Mouse (Mus musculus) forebrain, postnatal 0 days (tissue): Measurements from ENCODE around the gene Chn1. TPM values are rescaled to one million over a fixed set of nuclear protein-coding genes. Genes with fewer than 3 reads are reported as not detected.

Experiments used
- ATAC-seq: fragments of 200-750 bp; cut with Nextera tagmentation; 2 replicates; pipeline ENCODE4 v1.8.0; 2017; ENCODE audit warnings: mild to moderate bottlenecking, moderate library complexity
- DNase-seq: peaks from one replicate; pipeline ENCODE4 v3.0.0-alpha.2; 2015
- H3K27ac ChIP-seq: fragments of 300-500 bp; sonication (generic); 2 replicates; pipeline ENCODE4 v1.5.1; 2014; ENCODE audit warnings: low read depth, mild to moderate bottlenecking, antibody characterized with exemption, low read length, moderate library complexity, mixed read lengths
- H3K27me3 ChIP-seq: fragments of 300-500 bp; sonication (generic); 2 replicates; pipeline ENCODE4 v1.6.1; 2014; ENCODE audit warnings: mild to moderate bottlenecking, low read length, mixed read lengths; ENCODE audit not compliant: insufficient read depth
- H3K36me3 ChIP-seq: fragments of 300-500 bp; sonication (generic); 2 replicates; pipeline ENCODE4 v1.6.1; 2014; ENCODE audit warnings: mild to moderate bottlenecking, moderate library complexity; ENCODE audit not compliant: insufficient read depth
- H3K4me1 ChIP-seq: fragments of 300-500 bp; sonication (generic); 2 replicates; pipeline ENCODE4 v1.6.1; 2014; ENCODE audit warnings: antibody characterized with exemption; ENCODE audit not compliant: insufficient read depth
- H3K4me2 ChIP-seq: fragments of 300-500 bp; sonication (generic); 2 replicates; pipeline ENCODE4 v1.6.1; 2014; ENCODE audit warnings: low read depth, mild to moderate bottlenecking, moderate library complexity
- H3K4me3 ChIP-seq: fragments of 300-500 bp; sonication (generic); 2 replicates; pipeline ENCODE4 v1.5.1; 2014; ENCODE audit warnings: low read depth, low read length, mixed read lengths
- H3K9ac ChIP-seq: fragments of 300-500 bp; sonication (generic); 2 replicates; pipeline ENCODE4 v1.6.1; 2014; ENCODE audit warnings: mild to moderate bottlenecking
- H3K9me3 ChIP-seq: fragments of 300-500 bp; sonication (generic); 2 replicates; pipeline ENCODE4 v1.6.1; 2016; ENCODE audit warnings: low read length
- CTCF ChIP-seq: sonication (generic); IDR thresholded peaks from 2 replicates; pipeline ENCODE4 v1.5.1; 2016; ENCODE audit warnings: antibody characterized with exemption, control low read depth, low read depth
- WGBS: fragments of 180-500 bp; shearing (Covaris S2); extraction: QIAGEN DNeasy Blood & Tissue Kit; methylation state at CpG from one replicate; pipeline ENCODE4 v1.1.7; 2014; 5-methylcytosine and 5-hydroxymethylcytosine counted together
- polyA plus RNA-seq: library from polyadenylated mRNA; unstranded; fragments of >200 nt; fragmentation: Nextera tagmentation; extraction: Ambion mirVana; gene quantifications from 2 replicates; pipeline ENCODE4 v1.2.1, GENCODE M21; 2015
- total RNA-seq: library from RNA; depleted of rRNA; stranded (reverse); fragments of >200 nt; gene quantifications from 2 replicates; pipeline ENCODE4 v1.2.3, GENCODE M21; 2014

Chn1 gene
- total and polyA plus RNA-seq, 2 experiments from 2014 or later = 102 to 136 TPM

- Histone ChIP-seq H3K27ac (peak overlapping the region; percentile 80; the same call in 1 of the 2 replicates), H3K27me3 (no peaks in the 10 kb centered on the region), H3K9me3 (no peaks in the 10 kb centered on the region), H3K4me3 (no peak overlapping the region), H3K9ac (no peak overlapping the region), H3K4me2 (no peak overlapping the region), H3K36me3 (no peaks in the 10 kb centered on the region), H3K4me1 (0 out of 2 replicates have a peak, but pooled peaks cover 7% of the 10 kb centered on the region)
- no peak for ATAC-seq
- DNase-seq = no peak
- TF ChIP-seq CTCF = no peak
- WGBS = 83% methylated on average over 4 of the region's 4 CpGs
Observed at GRCm38 (mm10) chr2:73573556-73573955, 201.6 kb downstream of the Chn1 start.

GRCm38 (mm10) chr2:73572539-73573372 is 202.4 kb downstream of the Chn1 start:
- H3K4me2 ChIP-seq = peak overlapping the region; percentile 42
- no peaks in the 10 kb centered on the region for H3K36me3 ChIP-seq
- TF ChIP-seq CTCF = peak; percentile 97
- peak overlapping the region; percentile 80 for H3K27ac ChIP-seq
- 0 out of 2 replicates have a peak overlapping the region, but pooled peaks have one; percentile 10 for H3K9ac ChIP-seq
- no peaks in the 10 kb centered on the region for H3K9me3 ChIP-seq
- ATAC-seq = peak; percentile 96
- DNase-seq = peak; percentile 97
- WGBS = 12% methylated on average over 23 of the region's 23 CpGs
- peak overlapping the region; percentile 23 for H3K4me3 ChIP-seq
- 0 out of 2 replicates have a peak, but pooled peaks cover 7% of the 10 kb centered on the region for H3K4me1 ChIP-seq
- no peaks in the 10 kb centered on the region for H3K27me3 ChIP-seq

- DNase-seq (no peak), ATAC-seq (no peak)
- Histone ChIP-seq H3K9me3 (no peaks in the 10 kb centered on the region), H3K27me3 (no peaks in the 10 kb centered on the region), H3K4me3 (no peak overlapping the region), H3K4me2 (no peak overlapping the region), H3K4me1 (0 out of 2 replicates have a peak, but pooled peaks cover 7% of the 10 kb centered on the region), H3K27ac (no peak overlapping the region), H3K36me3 (no peaks in the 10 kb centered on the region), H3K9ac (no peak overlapping the region)
- no peak for TF ChIP-seq CTCF
- WGBS = 70% methylated on average over 6 of the region's 6 CpGs
Observed at GRCm38 (mm10) chr2:73571901-73572300, 203.2 kb downstream of the Chn1 start.

- no peak overlapping the region for H3K4me2 ChIP-seq
- H3K27ac ChIP-seq = no peak overlapping the region
- H3K4me1 ChIP-seq = 0 out of 2 replicates have a peak, but pooled peaks cover 11% of the 10 kb centered on the region
- DNase-seq = no peak
- H3K27me3 ChIP-seq = no peaks in the 10 kb centered on the region
- H3K9me3 ChIP-seq = no peaks in the 10 kb centered on the region
- TF ChIP-seq CTCF = no peak
- H3K4me3 ChIP-seq = no peak overlapping the region
- no peaks in the 10 kb centered on the region for H3K36me3 ChIP-seq
- ATAC-seq = no peak
- no peak overlapping the region for H3K9ac ChIP-seq
- WGBS = 94% methylated on average over 9 of the region's 9 CpGs
Observed at GRCm38 (mm10) chr2:73571304-73571703, 203.8 kb downstream of the Chn1 start.

GRCm38 (mm10) chr2:73566989-73567605 is 208.0 kb downstream of the Chn1 start:
- WGBS = 25% methylated on average over 8 of the region's 8 CpGs

GRCm38 (mm10) chr2:73566162-73566561 is 209.0 kb downstream of the Chn1 start:
- Histone ChIP-seq H3K4me1 (0 out of 2 replicates have a peak, but pooled peaks cover 10% of the 10 kb centered on the region), H3K27ac (no peak overlapping the region), H3K9ac (no peak overlapping the region), H3K4me3 (no peak overlapping the region), H3K36me3 (no peaks in the 10 kb centered on the region), H3K4me2 (no peak overlapping the region), H3K9me3 (no peaks in the 10 kb centered on the region), H3K27me3 (no peaks in the 10 kb centered on the region)
- DNase-seq = peak; percentile 60
- ATAC-seq = peak; percentile 51
- WGBS = 12% methylated on average over 7 of the region's 7 CpGs
- TF ChIP-seq CTCF = peak; percentile 68

More at GRCm38 (mm10) chr2:73566989-73567605, 208.0 kb downstream of the Chn1 start:
- no peaks in the 10 kb centered on the region for H3K36me3 ChIP-seq
- no peak overlapping the region for H3K4me3 ChIP-seq
- peak; percentile 90 for TF ChIP-seq CTCF
- H3K4me1 ChIP-seq = 0 out of 2 replicates have a peak, but pooled peaks cover 16% of the 10 kb centered on the region
- no peak overlapping the region for H3K27ac ChIP-seq
- no peaks in the 10 kb centered on the region for H3K9me3 ChIP-seq
- H3K9ac ChIP-seq = no peak overlapping the region
- peak overlapping the region; percentile 23 for H3K4me2 ChIP-seq
- DNase-seq = peak; percentile 83
- no peaks in the 10 kb centered on the region for H3K27me3 ChIP-seq
- peak; percentile 72 for ATAC-seq

- H3K27ac ChIP-seq = no peak overlapping the region
- 82% methylated on average over 7 of the region's 7 CpGs for WGBS
- no peak overlapping the region for H3K4me3 ChIP-seq
- no peaks in the 10 kb centered on the region for H3K36me3 ChIP-seq
- no peaks in the 10 kb centered on the region for H3K27me3 ChIP-seq
- no peaks in the 10 kb centered on the region for H3K9me3 ChIP-seq
- ATAC-seq = no peak
- no peak overlapping the region for H3K4me2 ChIP-seq
- DNase-seq = no peak
- no peak overlapping the region for H3K9ac ChIP-seq
- H3K4me1 ChIP-seq = 0 out of 2 replicates have a peak, but pooled peaks cover 10% of the 10 kb centered on the region
- TF ChIP-seq CTCF = no peak
Observed at GRCm38 (mm10) chr2:73563690-73564089, 211.5 kb downstream of the Chn1 start.
